Mouse (Mus musculus) spleen, adult 2 months (tissue): ENCODE measurements around the gene Timm8b. TPM values are rescaled to one million over a fixed set of nuclear protein-coding genes. Genes with fewer than 3 reads are reported as not detected.

Experiments
- DNase-seq, 2 experiments: peaks; one replicate each; pipeline versions ENCODE4 v3.0.0 to v3.0.0-alpha.2; 2012 to 2021; ENCODE audit warnings: low spot score in 2 of 2, low read depth in 1 of 2
- H3K27ac ChIP-seq: fragments of 200-500 bp; 2 replicates; pipeline ENCODE4 v1.5.1; 2012; ENCODE audit warnings: low read length, inconsistent platforms; ENCODE audit not compliant: insufficient read depth
- H3K27me3 ChIP-seq: fragments of 200-500 bp; 2 replicates; pipeline ENCODE4 v1.6.1; 2012; ENCODE audit warnings: mild to moderate bottlenecking, moderate library complexity, low read length, inconsistent platforms; ENCODE audit not compliant: control insufficient read depth, insufficient read depth
- H3K36me3 ChIP-seq: fragments of 200-500 bp; 2 replicates; pipeline ENCODE4 v1.6.1; 2012; ENCODE audit warnings: mild to moderate bottlenecking, low read length, inconsistent platforms; ENCODE audit not compliant: control insufficient read depth, insufficient read depth
- H3K4me1 ChIP-seq: fragments of 200-500 bp; 2 replicates; pipeline ENCODE4 v1.6.1; 2011; ENCODE audit warnings: inconsistent platforms; ENCODE audit not compliant: control insufficient read depth, insufficient read depth, insufficient read length
- H3K4me3 ChIP-seq: fragments of 200-500 bp; 2 replicates; pipeline ENCODE4 v1.5.1; 2011; ENCODE audit warnings: mild to moderate bottlenecking, inconsistent platforms; ENCODE audit not compliant: insufficient read depth, insufficient read length; ENCODE audit errors: extremely low read depth
- CTCF ChIP-seq: fragments of 200-500 bp; IDR thresholded peaks from 2 replicates; pipeline ENCODE4 v1.5.1; 2011; ENCODE audit warnings: mild to moderate bottlenecking, inconsistent platforms; ENCODE audit not compliant: insufficient read depth, insufficient read length, insufficient replicate concordance; ENCODE audit errors: extremely low read depth
- POLR2A ChIP-seq: fragments of 200-500 bp; IDR thresholded peaks from 2 replicates; pipeline ENCODE4 v1.6.1; 2011; ENCODE audit warnings: low read depth, low read length, inconsistent platforms
- WGBS: fragments of 180-500 bp; shearing (Covaris S2); methylation state at CpG from one replicate; pipeline ENCODE4 v1.1.7; 2018; 5-methylcytosine and 5-hydroxymethylcytosine counted together
- polyA plus RNA-seq: library from polyadenylated mRNA; depleted of rRNA; stranded (reverse); fragments of >200 nt; gene quantifications from 2 replicates; pipeline ENCODE4 v1.2.3, GENCODE M21; 2012

The Timm8b gene
- polyA plus RNA-seq, 1 experiment: 39.0 TPM

GRCm38 (mm10) chr9:50565940-50566339 is 37.8 kb upstream of the Timm8b start:
- Histone ChIP-seq H3K4me1 (no peaks in the 10 kb centered on the region), H3K36me3 (no peaks in the 10 kb centered on the region), H3K27ac (no peak overlapping the region), H3K27me3 (no peaks in the 10 kb centered on the region), H3K4me3 (no peak overlapping the region)
- TF ChIP-seq POLR2A (no peak), CTCF (no peak)
- 81% methylated on average over 4 of the region's 4 CpGs for WGBS
- DNase-seq: no peak

DNA sequence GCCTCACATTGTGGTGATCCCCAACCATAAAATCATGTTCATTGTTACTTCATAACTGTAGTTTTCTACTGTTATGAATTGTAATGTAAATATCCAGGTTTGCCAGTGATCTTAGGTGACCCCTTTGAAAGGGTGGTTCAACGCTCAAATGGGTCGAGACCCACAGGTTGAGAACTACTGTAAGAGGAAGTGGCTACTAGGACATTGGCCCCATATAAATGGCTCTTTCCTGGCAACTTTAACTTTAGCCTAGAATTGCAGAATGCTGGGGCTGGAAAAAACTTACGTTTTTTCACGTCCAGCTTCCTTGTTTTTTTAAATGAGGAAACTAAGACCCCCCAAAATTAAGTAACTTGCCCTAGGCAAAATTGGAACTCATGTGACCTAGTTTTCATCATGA is 36.3 kb upstream of the Timm8b start:
- H3K4me3 ChIP-seq: no peak overlapping the region
- H3K4me1 ChIP-seq: no peaks in the 10 kb centered on the region
- TF ChIP-seq CTCF: no peak
- no peak for TF ChIP-seq POLR2A
- WGBS: 63% methylated on average over 4 of the region's 4 CpGs
- DNase-seq: no peak
- no peak overlapping the region for H3K27ac ChIP-seq
- H3K36me3 ChIP-seq: no peaks in the 10 kb centered on the region
- H3K27me3 ChIP-seq: no peaks in the 10 kb centered on the region

- Histone ChIP-seq H3K4me3 (no peak overlapping the region), H3K27ac (no peak overlapping the region), H3K27me3 (no peaks in the 10 kb centered on the region), H3K4me1 (no peaks in the 10 kb centered on the region), H3K36me3 (no peaks in the 10 kb centered on the region)
- WGBS: 94% methylated on average over 2 of the region's 2 CpGs
- no peak for DNase-seq
- no peak for TF ChIP-seq CTCF
- TF ChIP-seq POLR2A: no peak
These were observed 35.8 kb upstream of the Timm8b start for GRCm38 (mm10) chr9:50567881-50568280.

DNA sequence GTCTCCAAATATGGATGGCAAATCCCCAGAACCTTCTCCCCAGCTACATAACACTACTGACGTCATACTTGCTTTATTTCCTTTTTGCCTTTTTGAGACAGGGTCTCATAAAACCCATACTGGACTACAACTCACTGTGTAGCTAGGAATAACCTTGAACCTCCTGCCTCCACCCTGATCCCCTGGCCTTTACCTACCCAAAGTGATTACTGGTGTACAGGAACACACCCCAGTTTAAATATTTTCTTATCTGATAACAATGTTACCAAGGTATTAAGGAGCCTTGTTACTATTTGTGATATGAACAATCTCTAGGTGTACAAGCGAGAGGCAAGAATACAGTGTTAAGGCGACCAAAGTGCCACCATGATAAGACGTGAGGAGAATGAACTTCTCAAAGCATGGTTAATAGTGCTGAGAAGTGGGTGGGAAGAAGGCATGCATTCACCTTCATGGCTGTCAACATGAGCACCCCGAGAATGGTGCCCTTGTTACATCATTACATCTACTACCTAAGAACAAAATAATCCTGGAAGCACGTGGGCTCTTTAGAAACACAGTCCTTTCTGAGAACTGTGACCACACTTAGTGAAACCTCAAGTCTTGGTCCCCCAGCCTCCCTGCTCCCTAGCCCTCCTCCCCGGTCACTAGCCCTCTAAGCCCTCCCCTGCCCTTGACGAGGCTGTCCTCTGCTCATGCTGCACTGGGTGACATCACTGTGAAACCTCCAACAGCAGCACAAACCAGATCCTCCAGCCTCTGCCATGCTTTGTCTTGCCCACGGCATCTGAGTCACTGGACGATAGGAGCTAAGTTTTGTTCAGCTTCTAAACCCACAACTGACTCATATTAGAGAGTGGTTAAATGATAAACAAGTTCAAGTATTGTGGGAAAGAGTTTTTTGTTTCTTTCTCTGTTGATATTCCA is 33.8 kb upstream of the Timm8b start:
- no peaks in the 10 kb centered on the region for H3K27me3 ChIP-seq
- 86% methylated on average over 10 of the region's 10 CpGs for WGBS
- no peak overlapping the region for H3K4me3 ChIP-seq
- DNase-seq: no peak
- no peaks in the 10 kb centered on the region for H3K36me3 ChIP-seq
- no peaks in the 10 kb centered on the region for H3K4me1 ChIP-seq
- TF ChIP-seq CTCF: no peak
- no peak for TF ChIP-seq POLR2A
- no peak overlapping the region for H3K27ac ChIP-seq

GRCm38 (mm10) chr9:50580370-50580769 is 23.3 kb upstream of the Timm8b start:
- Histone ChIP-seq H3K4me3 (no peak overlapping the region), H3K27ac (no peak overlapping the region), H3K4me1 (no peaks in the 10 kb centered on the region), H3K27me3 (no peaks in the 10 kb centered on the region), H3K36me3 (no peaks in the 10 kb centered on the region)
- 85% methylated on average over 4 of the region's 4 CpGs for WGBS
- TF ChIP-seq POLR2A: no peak
- DNase-seq: no peak

GRCm38 (mm10) chr9:50585145-50585818 is 18.4 kb upstream of the Timm8b start:
- Histone ChIP-seq H3K27me3 (no peaks in the 10 kb centered on the region), H3K36me3 (no peaks in the 10 kb centered on the region), H3K27ac (no peak overlapping the region), H3K4me3 (no peak overlapping the region), H3K4me1 (0 out of 2 replicates have a peak, but pooled peaks cover 2% of the 10 kb centered on the region)
- no peak for DNase-seq
- 89% methylated on average over 6 of the region's 6 CpGs for WGBS
- TF ChIP-seq CTCF (no peak), POLR2A (no peak)

- no peak for TF ChIP-seq POLR2A
- TF ChIP-seq CTCF: no peak
- WGBS: 86% methylated on average over 4 of the region's 4 CpGs
- DNase-seq: no peak
- Histone ChIP-seq H3K4me1 (0 out of 2 replicates have a peak, but pooled peaks cover 2% of the 10 kb centered on the region), H3K36me3 (no peaks in the 10 kb centered on the region), H3K27me3 (no peaks in the 10 kb centered on the region), H3K4me3 (no peak overlapping the region), H3K27ac (no peak overlapping the region)
These were observed 16.8 kb upstream of the Timm8b start for GRCm38 (mm10) chr9:50586955-50587354.
